Mouse (Mus musculus) forebrain, embryonic 14.5 days (tissue): ENCODE measurements around the gene Nudt22. TPM values are rescaled to one million over a fixed set of nuclear protein-coding genes. Genes with fewer than 3 reads are reported as not detected.

Experiments
- ATAC-seq: fragments of 200-750 bp; cut with Nextera tagmentation; 2 replicates; pipeline ENCODE4 v1.8.0; 2017; ENCODE audit warnings: mild to moderate bottlenecking, moderate library complexity
- DNase-seq: peaks from one replicate; pipeline ENCODE4 v3.0.0-alpha.2; 2015; ENCODE audit warnings: low spot score
- H3K27ac ChIP-seq: fragments of 300-500 bp; sonication (generic); 2 replicates; pipeline ENCODE4 v1.5.1; 2014; ENCODE audit warnings: low read depth, mild to moderate bottlenecking, control low read depth, low read length, moderate library complexity
- H3K27me3 ChIP-seq: fragments of 300-500 bp; sonication (generic); replicated peaks from 2 replicates; pipeline ENCODE4 v1.6.1; 2014; ENCODE audit warnings: low read length, control low read depth, mixed read lengths; ENCODE audit not compliant: control insufficient read depth, insufficient read depth
- H3K36me3 ChIP-seq: fragments of 300-500 bp; sonication (generic); 2 replicates; pipeline ENCODE4 v1.6.1; 2014; ENCODE audit warnings: low read length, control low read depth; ENCODE audit not compliant: control insufficient read depth, insufficient read depth
- H3K4me1 ChIP-seq: fragments of 300-500 bp; sonication (generic); 2 replicates; pipeline ENCODE4 v1.6.1; 2014; ENCODE audit warnings: antibody characterized with exemption, low read length, control low read depth; ENCODE audit not compliant: control insufficient read depth, insufficient read depth
- H3K4me2 ChIP-seq: fragments of 300-500 bp; sonication (generic); 2 replicates; pipeline ENCODE4 v1.6.1; 2014; ENCODE audit warnings: mild to moderate bottlenecking, control low read depth, low read length
- H3K4me3 ChIP-seq: fragments of 300-500 bp; sonication (generic); 2 replicates; pipeline ENCODE4 v1.5.1; 2014; ENCODE audit warnings: low read depth, low read length, control low read depth
- H3K9ac ChIP-seq: fragments of 300-500 bp; sonication (generic); 2 replicates; pipeline ENCODE4 v1.6.1; 2014; ENCODE audit warnings: mild to moderate bottlenecking, low read length, control low read depth, moderate library complexity
- H3K9me3 ChIP-seq: fragments of 300-500 bp; sonication (generic); replicated peaks from 2 replicates; pipeline ENCODE4 v1.6.1; 2016; ENCODE audit warnings: low read length, control low read depth, mixed read lengths; ENCODE audit not compliant: control insufficient read depth
- WGBS: fragments of 180-500 bp; shearing (Covaris S2); extraction: QIAGEN DNeasy Blood & Tissue Kit; methylation state at CpG from one replicate; pipeline ENCODE4 v1.1.7; 2014; 5-methylcytosine and 5-hydroxymethylcytosine counted together
- polyA plus RNA-seq: library from polyadenylated mRNA; unstranded; fragments of >200 nt; fragmentation: Nextera tagmentation; extraction: Ambion mirVana; gene quantifications from 2 replicates; pipeline ENCODE4 v1.2.1, GENCODE M21; 2014

Gene Nudt22
- polyA plus RNA-seq, 1 experiment from 2014 or later: 21.2 TPM

DNA sequence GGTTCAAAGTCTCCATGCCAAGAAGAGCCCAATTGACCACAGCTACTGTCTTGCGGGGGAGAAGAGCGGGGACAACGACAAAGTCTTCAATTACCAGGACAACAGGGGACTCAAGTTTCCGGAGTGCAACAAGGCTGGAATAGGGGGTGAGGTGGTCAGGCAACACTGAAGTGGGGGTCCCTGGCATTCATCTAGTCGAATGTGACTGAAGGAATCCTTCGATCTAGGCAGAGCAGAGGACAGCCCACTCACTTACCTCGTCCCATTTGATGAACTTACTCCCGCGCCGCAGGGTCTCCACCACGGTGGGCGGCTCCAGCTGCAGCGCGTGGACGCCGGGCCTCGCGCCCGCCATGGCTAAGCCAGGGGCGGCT lies 26.6 kb downstream of the Nudt22 start:
- Histone ChIP-seq H3K4me2 (peak overlapping the region; percentile 46), H3K9me3 (no peaks in the 10 kb centered on the region), H3K36me3 (no peaks in the 10 kb centered on the region), H3K27ac (no peak overlapping the region), H3K27me3 (no peaks in the 10 kb centered on the region), H3K9ac (peak overlapping the region; percentile 51; the same call in 1 of the 2 replicates), H3K4me3 (peak overlapping the region; percentile 33), H3K4me1 (peaks cover 10% of the 10 kb centered on the region)
- DNase-seq (no peak), ATAC-seq (no peak)
- 4% methylated on average over 20 of the region's 20 CpGs for WGBS

- H3K4me3 ChIP-seq: peak overlapping the region; percentile 33
- peak overlapping the region; percentile 46 for H3K4me2 ChIP-seq
- 13% methylated on average over 15 of the region's 15 CpGs for WGBS
- H3K36me3 ChIP-seq: no peaks in the 10 kb centered on the region
- DNase-seq (no peak), ATAC-seq (no peak)
- H3K27ac ChIP-seq: no peak overlapping the region
- H3K9me3 ChIP-seq: no peaks in the 10 kb centered on the region
- H3K9ac ChIP-seq: no peak overlapping the region
- no peaks in the 10 kb centered on the region for H3K27me3 ChIP-seq
- H3K4me1 ChIP-seq: peaks cover 10% of the 10 kb centered on the region
Observed at GRCm38 (mm10) chr19:6968491-6969271, 27.2 kb downstream of the Nudt22 start.

DNA sequence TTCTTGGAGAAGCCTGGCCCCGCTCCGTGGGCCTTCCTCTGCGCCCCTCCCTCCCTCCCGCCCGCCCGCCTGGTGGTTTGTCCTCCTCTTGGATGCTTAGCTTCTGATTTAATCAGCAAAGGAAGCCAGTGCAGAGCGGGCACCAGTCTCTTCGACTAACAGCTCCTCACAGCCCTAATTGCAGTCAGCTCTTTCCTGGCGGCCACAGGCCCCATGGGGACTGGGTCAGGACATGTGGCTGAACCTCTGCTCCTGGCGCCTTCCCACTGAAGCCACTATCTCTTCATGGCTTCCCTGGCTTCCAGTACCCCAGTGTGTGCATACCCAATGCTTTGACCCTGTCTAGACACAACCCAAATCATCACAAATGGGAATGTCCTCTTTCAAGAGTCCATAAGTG lies 39.5 kb downstream of the Nudt22 start:
- Histone ChIP-seq H3K4me2 (no peak overlapping the region), H3K4me3 (no peak overlapping the region), H3K9ac (no peak overlapping the region), H3K9me3 (no peaks in the 10 kb centered on the region), H3K36me3 (peaks cover 12% of the 10 kb centered on the region; the same call in 1 of the 2 replicates), H3K27me3 (no peaks in the 10 kb centered on the region), H3K4me1 (peaks cover 8% of the 10 kb centered on the region), H3K27ac (no peak overlapping the region)
- WGBS: 87% methylated on average over 10 of the region's 10 CpGs
- ATAC-seq (no peak), DNase-seq (no peak)

GRCm38 (mm10) chr19:6955424-6955823 lies 40.5 kb downstream of the Nudt22 start:
- H3K27ac ChIP-seq: no peak overlapping the region
- no peak overlapping the region for H3K4me2 ChIP-seq
- peaks cover 8% of the 10 kb centered on the region for H3K4me1 ChIP-seq
- no peaks in the 10 kb centered on the region for H3K27me3 ChIP-seq
- H3K9ac ChIP-seq: no peak overlapping the region
- peaks cover 12% of the 10 kb centered on the region; the same call in 1 of the 2 replicates for H3K36me3 ChIP-seq
- WGBS: 88% methylated on average over 7 of the region's 7 CpGs
- H3K9me3 ChIP-seq: no peaks in the 10 kb centered on the region
- no peak overlapping the region for H3K4me3 ChIP-seq
- DNase-seq (no peak), ATAC-seq (no peak)

DNA sequence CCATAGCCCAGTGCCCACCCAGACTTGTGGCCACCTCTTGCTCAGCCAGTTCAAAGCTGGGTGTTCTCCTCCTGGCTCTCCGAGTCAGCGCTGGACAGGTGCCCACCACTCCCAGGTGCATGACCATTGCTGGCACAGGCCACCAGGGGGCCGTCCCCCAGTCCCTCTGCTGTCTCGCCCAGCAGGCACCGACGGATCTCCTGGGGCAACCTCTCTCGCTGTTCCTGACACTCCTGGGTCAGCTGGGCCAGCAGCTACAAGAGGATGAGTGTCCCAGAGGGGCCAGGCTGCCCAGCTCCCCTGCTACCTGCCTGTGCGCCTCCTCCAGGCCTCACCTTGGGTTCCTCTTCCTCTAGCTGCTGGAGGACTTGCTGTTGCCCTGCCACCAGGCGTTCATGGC lies 41.9 kb downstream of the Nudt22 start:
- H3K9me3 ChIP-seq: no peaks in the 10 kb centered on the region
- H3K4me2 ChIP-seq: no peak overlapping the region
- DNase-seq: no peak
- no peak overlapping the region for H3K4me3 ChIP-seq
- peaks cover 12% of the 10 kb centered on the region for H3K4me1 ChIP-seq
- ATAC-seq: no peak
- peaks cover 12% of the 10 kb centered on the region; the same call in 1 of the 2 replicates for H3K36me3 ChIP-seq
- no peaks in the 10 kb centered on the region for H3K27me3 ChIP-seq
- WGBS: 58% methylated on average over 9 of the region's 9 CpGs
- no peak overlapping the region for H3K27ac ChIP-seq
- no peak overlapping the region for H3K9ac ChIP-seq

GRCm38 (mm10) chr19:6952712-6953037 lies 43.2 kb downstream of the Nudt22 start:
- H3K4me3 ChIP-seq: no peak overlapping the region; the same call in 1 of the 2 replicates
- no peak for DNase-seq
- ATAC-seq: no peak
- H3K27me3 ChIP-seq: no peaks in the 10 kb centered on the region
- H3K36me3 ChIP-seq: peaks cover 12% of the 10 kb centered on the region; the same call in 1 of the 2 replicates
- peak overlapping the region; percentile 80; the same call in 1 of the 2 replicates for H3K9ac ChIP-seq
- no peaks in the 10 kb centered on the region for H3K9me3 ChIP-seq
- no peak overlapping the region for H3K27ac ChIP-seq
- H3K4me2 ChIP-seq: peak overlapping the region; percentile 94
- 21% methylated on average over 3 of the region's 3 CpGs for WGBS
- H3K4me1 ChIP-seq: peaks cover 12% of the 10 kb centered on the region

DNA sequence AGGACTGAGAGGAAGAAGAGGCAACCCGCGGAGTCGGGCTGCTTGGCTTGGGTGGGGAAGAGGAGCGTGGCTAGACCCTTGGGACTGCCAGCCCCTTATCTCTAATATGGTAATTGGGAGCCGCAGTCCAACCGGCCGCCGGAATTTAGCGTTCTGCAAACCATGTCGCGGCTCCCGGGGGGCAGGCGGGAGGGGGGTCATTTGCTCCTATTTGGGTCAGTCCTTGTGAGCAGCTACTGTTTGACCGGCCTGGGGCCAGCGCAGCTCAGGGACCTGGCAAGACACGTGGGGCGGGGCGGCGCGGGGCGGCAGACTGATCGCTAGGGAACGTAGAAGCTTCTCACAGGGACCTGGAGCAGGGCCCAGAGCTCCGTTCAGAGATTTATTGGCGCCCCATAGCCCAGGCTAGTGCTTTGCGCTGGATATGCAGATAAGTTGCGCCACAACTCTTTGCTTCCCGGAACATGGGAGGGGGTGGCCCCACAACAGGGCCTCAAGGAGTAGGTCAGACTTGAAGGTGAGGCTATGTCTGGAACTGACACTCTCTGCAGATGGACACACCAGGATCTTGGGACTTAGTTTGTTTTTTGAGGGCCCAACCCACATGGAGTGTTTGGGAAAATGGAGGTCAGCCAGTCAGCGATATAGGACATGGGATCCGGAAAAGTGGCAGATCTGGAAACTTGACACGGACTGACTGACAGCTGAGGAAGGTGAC lies 43.8 kb downstream of the Nudt22 start:
- H3K9ac ChIP-seq: peak overlapping the region; percentile 80
- no peaks in the 10 kb centered on the region for H3K27me3 ChIP-seq
- ATAC-seq: peak; percentile 40
- WGBS: 4% methylated on average over 31 of the region's 31 CpGs
- peak overlapping the region; percentile 58 for H3K4me3 ChIP-seq
- H3K27ac ChIP-seq: peak overlapping the region; percentile 94
- H3K36me3 ChIP-seq: peaks cover 12% of the 10 kb centered on the region; the same call in 1 of the 2 replicates
- no peaks in the 10 kb centered on the region for H3K9me3 ChIP-seq
- peak overlapping the region; percentile 94 for H3K4me2 ChIP-seq
- H3K4me1 ChIP-seq: peaks cover 12% of the 10 kb centered on the region
- peak; percentile 74 for DNase-seq

DNA sequence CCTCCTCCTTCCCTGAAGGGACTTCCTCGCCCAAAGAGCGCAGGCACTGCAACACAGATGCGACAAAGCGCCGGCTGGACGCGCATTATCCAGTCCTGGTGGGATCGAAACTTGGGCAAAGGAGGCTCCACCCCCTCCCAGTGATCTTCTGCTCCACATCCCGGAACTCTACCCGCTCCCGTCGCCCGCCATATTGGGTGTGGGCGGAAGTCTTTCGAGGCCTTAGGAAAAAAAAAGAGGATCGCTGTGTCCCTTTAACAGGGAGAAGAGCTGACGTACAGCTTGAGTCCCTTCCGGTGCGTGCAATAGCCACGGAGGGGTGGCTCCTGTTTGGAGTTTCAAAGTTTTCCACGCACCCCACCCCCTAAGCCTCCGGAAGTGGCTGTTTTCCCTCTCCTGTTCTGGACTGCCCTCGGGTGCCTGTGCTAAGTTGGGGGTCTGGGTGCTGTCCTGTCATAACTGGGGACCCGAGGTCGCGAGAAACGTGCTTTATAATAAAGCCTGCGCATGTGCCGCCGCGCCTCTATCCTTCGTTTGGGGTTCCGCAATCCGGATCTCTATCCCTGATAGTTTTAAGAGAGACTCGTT lies 44.4 kb downstream of the Nudt22 start:
- under 1% methylated on average over 35 of the region's 35 CpGs for whole genome bisulfite sequencing
- Histone ChIP-seq H3K27ac (peak overlapping the region; percentile 94), H3K9me3 (no peaks in the 10 kb centered on the region), H3K4me3 (peak overlapping the region; percentile 58), H3K4me2 (peak overlapping the region; percentile 94), H3K27me3 (no peaks in the 10 kb centered on the region), H3K36me3 (peaks cover 12% of the 10 kb centered on the region; the same call in 1 of the 2 replicates), H3K4me1 (peaks cover 12% of the 10 kb centered on the region), H3K9ac (peak overlapping the region; percentile 80)
- peak; percentile 81 for ATAC-seq
- peak; percentile 97 for DNase-seq
